Mouse (Mus musculus): ENCODE results near the gene Ndst4.

Gene Ndst4

DNA sequence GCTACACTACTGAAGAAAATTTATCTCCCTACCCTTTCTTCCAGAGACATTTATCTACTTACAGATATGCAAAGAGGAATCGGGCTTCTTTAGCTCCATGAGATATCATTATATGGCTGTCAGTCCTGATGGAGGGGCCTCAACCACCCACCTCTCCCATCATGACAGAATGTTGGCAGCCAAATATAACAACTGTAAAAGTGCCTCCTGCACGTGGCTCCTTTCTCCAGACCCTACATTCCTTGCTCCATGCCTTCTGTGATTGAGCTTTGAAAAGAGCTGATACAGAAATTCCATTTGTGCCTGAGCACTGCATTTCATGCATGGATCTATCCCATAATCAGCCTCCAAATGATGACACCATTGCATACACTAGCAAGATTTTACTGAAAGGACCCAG is 331.1 kb downstream of the Ndst4 start:
- DNase-seq (ENCODE audit: low spot score in 2 of 2), result no peak

DNA sequence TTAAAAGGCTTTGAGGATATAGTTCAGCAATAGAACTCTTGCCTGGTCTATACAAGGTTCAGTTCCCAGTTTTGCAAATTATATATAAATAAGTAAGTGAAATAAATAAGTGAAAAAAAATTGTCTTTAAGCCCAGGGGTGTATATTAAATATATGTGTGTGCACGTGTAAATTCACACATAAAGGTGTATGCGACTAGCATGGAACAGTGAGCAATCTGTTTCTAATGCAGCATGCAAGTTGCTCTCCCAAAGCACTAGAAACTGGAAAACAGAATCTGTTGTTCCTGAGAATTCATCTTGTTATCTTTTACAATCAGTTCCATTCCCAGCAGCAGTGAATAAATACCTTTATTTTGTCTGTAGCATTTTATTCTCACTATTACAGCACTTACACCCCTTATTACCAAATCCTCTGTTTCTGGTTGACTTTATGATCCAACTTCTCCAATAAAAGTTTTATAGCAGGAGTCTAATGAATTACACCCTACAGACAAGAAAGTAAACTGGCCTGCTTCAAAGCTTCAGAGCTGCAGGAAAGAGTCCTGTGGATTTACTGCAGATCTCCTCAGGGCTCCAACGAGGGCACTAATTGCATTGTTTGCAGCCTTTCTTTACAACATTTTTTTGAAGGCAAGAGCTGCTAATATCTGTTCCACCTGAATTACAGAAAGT is 340.7 kb downstream of the Ndst4 start:
- no peak for DNase-seq (ENCODE audit: low spot score in 2 of 2)

DNA sequence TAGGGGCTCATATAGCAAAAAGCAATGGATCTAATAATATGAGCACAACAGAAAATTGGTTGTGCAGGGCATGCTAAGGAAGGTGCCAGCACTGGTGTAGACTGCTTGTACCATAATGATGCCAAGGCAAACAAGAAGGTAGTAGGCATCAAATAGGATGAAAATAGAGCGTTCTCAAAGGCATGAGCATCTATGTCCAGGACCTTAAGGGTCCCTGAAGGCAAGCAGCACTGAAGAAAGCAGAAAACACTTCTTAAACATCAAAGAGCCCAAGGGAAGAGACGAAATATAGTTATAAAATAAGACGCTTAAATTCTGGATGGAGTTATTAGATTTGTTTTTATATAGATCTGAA is 341.2 kb downstream of the Ndst4 start:
- no peak for DNase-seq (ENCODE audit: low spot score in 2 of 2)

DNA sequence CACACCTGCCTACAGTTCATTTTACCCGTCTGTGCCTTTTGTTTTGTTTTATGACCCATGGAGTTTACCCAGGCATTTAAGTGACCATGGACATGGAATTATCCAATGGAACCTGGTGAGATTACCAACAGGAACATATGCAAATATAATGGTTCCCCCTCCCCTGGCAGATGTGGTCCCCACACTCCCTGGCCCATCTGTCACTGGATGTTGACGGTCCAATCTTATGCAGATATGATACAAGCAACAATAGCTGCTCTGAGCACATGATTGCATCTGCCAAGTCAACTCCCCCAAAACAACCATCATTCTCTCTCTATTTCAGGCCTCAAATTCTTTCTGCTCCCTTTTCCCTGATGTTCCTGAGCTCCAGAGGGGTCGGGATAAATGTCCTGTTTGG is 342.5 kb downstream of the Ndst4 start:
- DNase-seq (ENCODE audit: low spot score in 2 of 2), result no peak

DNA sequence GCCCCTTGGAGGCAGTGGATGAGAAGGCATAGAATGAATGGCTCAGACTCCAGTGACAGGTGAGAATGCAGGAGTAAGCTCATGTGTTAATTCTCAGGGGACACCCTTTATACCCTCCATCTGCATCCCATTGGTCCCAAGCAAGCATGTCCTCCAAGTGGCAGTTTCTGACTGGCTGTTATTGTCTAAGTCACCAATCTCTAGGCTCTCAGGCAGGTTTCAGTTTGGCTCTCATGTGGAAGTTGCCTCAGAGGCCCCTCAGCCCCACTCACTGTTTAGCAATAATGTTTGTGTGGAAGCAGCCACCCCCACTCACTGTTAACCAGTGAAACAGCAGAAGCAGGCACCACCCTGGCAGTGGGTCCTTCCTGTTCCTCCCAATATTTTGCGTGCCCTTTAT is 353.0 kb downstream of the Ndst4 start:
- no peak for DNase-seq (ENCODE audit: low spot score in 2 of 2)

DNA sequence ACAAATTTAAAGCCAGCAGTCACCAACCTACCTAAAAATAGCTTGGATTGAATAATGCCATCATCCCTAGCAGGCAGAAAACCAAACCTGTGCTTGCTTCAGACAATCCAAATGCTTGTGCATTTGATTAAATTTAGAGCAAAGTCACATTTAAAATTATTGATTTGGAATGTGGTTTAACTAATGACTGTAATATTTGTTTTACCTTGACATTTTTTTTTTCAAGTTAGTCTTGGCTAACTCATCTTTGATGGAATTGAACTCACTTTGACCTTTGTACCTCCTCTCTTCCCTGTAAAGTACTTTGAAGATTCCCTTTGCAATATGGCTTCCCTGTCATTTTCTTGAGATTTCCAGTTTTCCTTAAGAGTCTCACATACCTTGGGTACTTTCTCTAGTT is 356.8 kb downstream of the Ndst4 start:
- no peak for DNase-seq (ENCODE audit: low spot score in 2 of 2)

Data from thymus, postnatal 10 days (tissue).